Mouse (Mus musculus) MEL (cell line): ENCODE measurements around the gene Cox16. TPM values are rescaled to one million over a fixed set of nuclear protein-coding genes. Genes with fewer than 3 reads are reported as not detected.

ENCODE experiments used
- DNase-seq: peaks from one replicate; pipeline ENCODE4 v3.0.0; 2011; ENCODE audit warnings: low read depth, low spot score
- H3K27ac ChIP-seq: 2 replicates; pipeline ENCODE4 v1.5.1; 2012; ENCODE audit warnings: low read depth, mild to moderate bottlenecking, control low read depth, low read length, moderate library complexity; ENCODE audit not compliant: control insufficient read depth
- H3K27me3 ChIP-seq, 2 experiments: fragments of 150-350 bp in 1 of 2; sonication (generic) in 1 of 2; 2 replicates each; pipeline ENCODE4 v1.6.1; 2012; ENCODE audit warnings: low read length in 2 of 2, mild to moderate bottlenecking in 2 of 2, improper control_type of control experiment in 1 of 2, moderate library complexity in 1 of 2; ENCODE audit not compliant: insufficient read depth in 2 of 2, control insufficient read depth in 1 of 2
- H3K36me3 ChIP-seq, 2 experiments: 2 replicates each; pipeline ENCODE4 v1.6.1; 2012 to 2014; ENCODE audit warnings: low read length in 2 of 2, improper control_type of control experiment in 1 of 2, inconsistent platforms in 1 of 2, mild to moderate bottlenecking in 1 of 2; ENCODE audit not compliant: insufficient read depth in 2 of 2, control insufficient read depth in 1 of 2
- H3K4me1 ChIP-seq, 2 experiments: fragments of 150-350 bp in 1 of 2; sonication (generic) in 1 of 2; 2 replicates each; pipeline ENCODE4 v1.6.1; 2012; ENCODE audit warnings: low read length in 2 of 2, improper control_type of control experiment in 1 of 2, mild to moderate bottlenecking in 1 of 2; ENCODE audit not compliant: insufficient read depth in 2 of 2, control insufficient read depth in 1 of 2
- H3K4me3 ChIP-seq, 2 experiments: fragments of 150-350 bp in 1 of 2; sonication (generic) in 1 of 2; 2 replicates each; pipeline ENCODE4 v1.5.1; 2012; ENCODE audit warnings: low read depth in 2 of 2, low read length in 2 of 2, mild to moderate bottlenecking in 2 of 2, moderate library complexity in 2 of 2, control low read depth in 1 of 2, improper control_type of control experiment in 1 of 2; ENCODE audit not compliant: control insufficient read depth in 1 of 2, insufficient read depth in 1 of 2
- H3K79me2 ChIP-seq: 2 replicates; pipeline ENCODE4 v1.6.1; 2012; ENCODE audit warnings: mild to moderate bottlenecking, low read length, moderate library complexity; ENCODE audit not compliant: control insufficient read depth, poor library complexity, insufficient read depth
- H3K9ac ChIP-seq: 2 replicates; pipeline ENCODE4 v1.6.1; 2012; ENCODE audit warnings: low read depth, mild to moderate bottlenecking, control low read depth, low read length, moderate library complexity; ENCODE audit not compliant: control insufficient read depth, poor library complexity, severe bottlenecking
- H3K9me3 ChIP-seq: fragments of 150-350 bp; sonication (generic); replicated peaks from 2 replicates; pipeline ENCODE4 v1.6.1; 2012; ENCODE audit warnings: mild to moderate bottlenecking, low read length, improper control_type of control experiment, moderate library complexity; ENCODE audit not compliant: insufficient read depth
- CTCF ChIP-seq, 3 experiments: IDR thresholded peaks in 2 of 3; conservative IDR thresholded peaks in 1 of 3; 2 replicates each; pipeline ENCODE4 v1.5.1; 2011 to 2012; ENCODE audit warnings: low read length in 3 of 3, low read depth in 2 of 3, mild to moderate bottlenecking in 2 of 3, improper control_type of control experiment in 1 of 3, inconsistent platforms in 1 of 3, mixed read lengths in 1 of 3, moderate library complexity in 1 of 3; ENCODE audit not compliant: control insufficient read depth in 1 of 3, insufficient read depth in 1 of 3, poor library complexity in 1 of 3, severe bottlenecking in 1 of 3
- E2F4 ChIP-seq: IDR thresholded peaks from 2 replicates; pipeline ENCODE4 v1.6.1; 2011; ENCODE audit warnings: low read depth, low read length, improper control_type of control experiment, borderline replicate concordance
- ELF1 ChIP-seq: IDR thresholded peaks from 2 replicates; pipeline ENCODE4 v1.6.1; 2014; ENCODE audit warnings: low read depth, mild to moderate bottlenecking, inconsistent platforms, low read length, improper control_type of control experiment, moderate library complexity
- ETS1 ChIP-seq: IDR thresholded peaks from 2 replicates; pipeline ENCODE4 v1.6.1; 2012; ENCODE audit warnings: low read depth, mild to moderate bottlenecking, inconsistent platforms, low read length, improper control_type of control experiment, moderate library complexity
- GATA1 ChIP-seq: IDR thresholded peaks from 2 replicates; pipeline ENCODE4 v1.6.1; 2011; ENCODE audit warnings: low read depth, low read length, improper control_type of control experiment
- HCFC1 ChIP-seq: IDR thresholded peaks from 2 replicates; pipeline ENCODE4 v1.6.1; 2012; ENCODE audit warnings: low read depth, mild to moderate bottlenecking, inconsistent platforms, low read length, improper control_type of control experiment, moderate library complexity
- JUND ChIP-seq: IDR thresholded peaks from 2 replicates; pipeline ENCODE4 v1.6.1; 2011; ENCODE audit warnings: low read depth, mild to moderate bottlenecking, improper control_type of control experiment, low read length
- KAT2A ChIP-seq: conservative IDR thresholded peaks from 2 replicates; pipeline ENCODE4 v1.6.1; 2012; ENCODE audit warnings: low read depth, low read length, improper control_type of control experiment, inconsistent platforms
- MAFK ChIP-seq: IDR thresholded peaks from 2 replicates; pipeline ENCODE4 v1.6.1; 2011; ENCODE audit warnings: low read depth, mild to moderate bottlenecking, low read length, improper control_type of control experiment, borderline replicate concordance
- MEF2A ChIP-seq: IDR thresholded peaks from 2 replicates; pipeline ENCODE4 v1.6.1; 2014; ENCODE audit warnings: low read depth, mild to moderate bottlenecking, inconsistent platforms, low read length, improper control_type of control experiment; ENCODE audit not compliant: poor library complexity, insufficient replicate concordance, severe bottlenecking; ENCODE audit errors: extremely low read depth
- MYB ChIP-seq: IDR thresholded peaks from 2 replicates; pipeline ENCODE4 v1.6.1; 2011; ENCODE audit warnings: mild to moderate bottlenecking, low read depth, low read length, improper control_type of control experiment
- MYC ChIP-seq: IDR thresholded peaks from 2 replicates; pipeline ENCODE4 v1.6.1; 2011; ENCODE audit warnings: low read depth, mild to moderate bottlenecking, low read length, improper control_type of control experiment, moderate library complexity
- POLR2AphosphoS5 ChIP-seq: IDR thresholded peaks from 2 replicates; pipeline ENCODE4 v1.6.1; 2012; ENCODE audit warnings: low read depth, borderline replicate concordance, mild to moderate bottlenecking, inconsistent platforms, low read length, moderate library complexity, mixed read lengths
- RAD21 ChIP-seq: IDR thresholded peaks from 2 replicates; pipeline ENCODE4 v1.6.1; 2011; ENCODE audit warnings: mild to moderate bottlenecking, low read depth, low read length, improper control_type of control experiment
- SIN3A ChIP-seq: IDR thresholded peaks from 2 replicates; pipeline ENCODE4 v1.6.1; 2012; ENCODE audit warnings: low read length, improper control_type of control experiment, inconsistent platforms
- TAL1 ChIP-seq: IDR thresholded peaks from 2 replicates; pipeline ENCODE4 v1.6.1; 2012; ENCODE audit warnings: mild to moderate bottlenecking, inconsistent platforms, low read length, moderate library complexity, mixed read lengths
- TCF12 ChIP-seq: IDR thresholded peaks from 2 replicates; pipeline ENCODE4 v1.6.1; 2014; ENCODE audit warnings: low read depth, mild to moderate bottlenecking, inconsistent platforms, low read length, improper control_type of control experiment, moderate library complexity
- UBTF ChIP-seq: IDR thresholded peaks from 2 replicates; pipeline ENCODE4 v1.6.1; 2012; ENCODE audit warnings: low read depth, mild to moderate bottlenecking, inconsistent platforms, low read length, improper control_type of control experiment, moderate library complexity, borderline replicate concordance; ENCODE audit not compliant: insufficient read depth
- ZC3H11A ChIP-seq: IDR thresholded peaks from 2 replicates; pipeline ENCODE4 v1.6.1; 2012; ENCODE audit warnings: low read depth, mild to moderate bottlenecking, inconsistent platforms, low read length, improper control_type of control experiment
- ZKSCAN1 ChIP-seq: IDR thresholded peaks from 2 replicates; pipeline ENCODE4 v1.6.1; 2012; ENCODE audit warnings: low read depth, mild to moderate bottlenecking, inconsistent platforms, low read length, improper control_type of control experiment, moderate library complexity
- ZMIZ1 ChIP-seq: IDR thresholded peaks from 2 replicates; pipeline ENCODE4 v1.6.1; 2012; ENCODE audit warnings: low read depth, mild to moderate bottlenecking, inconsistent platforms, low read length, improper control_type of control experiment, moderate library complexity
- ZNF384 ChIP-seq: IDR thresholded peaks from 2 replicates; pipeline ENCODE4 v1.6.1; 2012; ENCODE audit warnings: low read depth, mild to moderate bottlenecking, inconsistent platforms, low read length, improper control_type of control experiment
- polyA plus RNA-seq, 2 experiments: library from polyadenylated mRNA; stranded (reverse) in 1 of 2; unstranded in 1 of 2; fragments of >175 nt in 1 of 2; fragments of >200 nt in 1 of 2; gene quantifications; 2 replicates each; pipeline versions ENCODE4 v1.2.1 to v1.2.4; 2012; ENCODE audit warnings: low replicate concordance in 2 of 2, low read depth in 1 of 2; ENCODE audit not compliant: insufficient read length in 2 of 2, insufficient read depth in 1 of 2, missing spikeins in 1 of 2
- total RNA-seq: library from RNA; depleted of rRNA; stranded (reverse); fragments of 300-350 nt; gene quantifications from 2 replicates; pipeline ENCODE4 v1.2.3, GENCODE M21; 2012

Cox16 gene
- total and polyA plus RNA-seq, 3 experiments: 49.6 to 99.1 TPM; not detected in 1

GRCm38 (mm10) chr12:81321021-81321420 lies 163.9 kb downstream of the Cox16 start:
- no peak overlapping the region for H3K9ac ChIP-seq
- no peak for DNase-seq
- no peaks in the 10 kb centered on the region for H3K36me3 ChIP-seq
- H3K79me2 ChIP-seq: no peaks in the 10 kb centered on the region
- H3K4me3 ChIP-seq: no peak overlapping the region
- TF ChIP-seq JUND (no peak), HCFC1 (no peak), MAFK (no peak), CTCF (IDR thresholded peaks at IDR 0.05 in 2 of 3, conservative IDR thresholded peaks at IDR 0.05 in 1 of 3; ENCODE audit: control insufficient read depth in 1 of 3, insufficient read depth in 1 of 3, low read depth in 2 of 3, low read length in 3 of 3, poor library complexity in 1 of 3, severe bottlenecking in 1 of 3) (no peak), MYC (no peak), SIN3A (no peak), ELF1 (no peak), UBTF (no peak)
- H3K4me1 ChIP-seq: no peaks in the 10 kb centered on the region
- H3K27me3 ChIP-seq: peaks cover 0 to 7% of the 10 kb centered on the region in 2 experiments
- H3K27ac ChIP-seq: no peak overlapping the region
- H3K9me3 ChIP-seq: no peaks in the 10 kb centered on the region

DNA sequence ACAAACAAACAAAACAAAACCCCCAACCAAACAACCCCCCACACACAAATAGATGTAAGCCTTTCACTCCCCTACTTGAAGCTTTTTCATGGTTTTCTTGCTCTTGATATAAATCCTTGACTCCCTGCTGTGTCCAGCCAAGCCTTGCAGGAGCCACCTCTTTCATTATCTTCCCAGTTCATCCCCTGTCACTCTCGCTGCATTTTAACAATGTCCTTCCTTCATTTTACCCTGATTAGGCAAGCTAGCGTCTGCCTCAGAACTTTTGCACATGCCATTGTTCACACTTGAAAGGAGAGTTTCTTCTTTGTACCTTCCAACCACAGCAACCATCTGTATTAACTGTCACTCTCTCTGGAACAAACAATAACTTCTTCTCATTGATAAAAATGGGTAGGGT lies 167.1 kb downstream of the Cox16 start:
- Histone ChIP-seq H3K27me3 (peaks cover 0 to 6% of the 10 kb centered on the region in 2 experiments), H3K79me2 (no peaks in the 10 kb centered on the region), H3K27ac (no peak overlapping the region), H3K4me3 (no peak overlapping the region), H3K4me1 (no peaks in the 10 kb centered on the region), H3K36me3 (no peaks in the 10 kb centered on the region), H3K9me3 (no peaks in the 10 kb centered on the region), H3K9ac (no peak overlapping the region)
- no peak for TF ChIP-seq MYB
- TF ChIP-seq KAT2A: no peak
- no peak for TF ChIP-seq MYC
- TF ChIP-seq ZNF384: no peak
- TF ChIP-seq TCF12: no peak
- TF ChIP-seq HCFC1: no peak
- no peak for TF ChIP-seq ZC3H11A
- TF ChIP-seq ZMIZ1: no peak
- no peak for TF ChIP-seq MEF2A
- TF ChIP-seq E2F4: no peak
- TF ChIP-seq GATA1: no peak
- TF ChIP-seq TAL1: no peak
- no peak for TF ChIP-seq ZKSCAN1
- TF ChIP-seq UBTF: no peak
- no peak for TF ChIP-seq CTCF (IDR thresholded peaks at IDR 0.05 in 2 of 3, conservative IDR thresholded peaks at IDR 0.05 in 1 of 3; ENCODE audit: control insufficient read depth in 1 of 3, insufficient read depth in 1 of 3, low read depth in 2 of 3, low read length in 3 of 3, poor library complexity in 1 of 3, severe bottlenecking in 1 of 3)
- TF ChIP-seq RAD21: no peak
- no peak for TF ChIP-seq POLR2AphosphoS5
- no peak for TF ChIP-seq ETS1
- no peak for DNase-seq
